Mouse (Mus musculus): ENCODE measurements around the gene Myom3.
"Not testable (repeated sequence)": the region's sequence is repeated elsewhere in the genome, so short reads cannot be mapped to it uniquely, and the experiment has no call there.

Gene Myom3

DNA sequence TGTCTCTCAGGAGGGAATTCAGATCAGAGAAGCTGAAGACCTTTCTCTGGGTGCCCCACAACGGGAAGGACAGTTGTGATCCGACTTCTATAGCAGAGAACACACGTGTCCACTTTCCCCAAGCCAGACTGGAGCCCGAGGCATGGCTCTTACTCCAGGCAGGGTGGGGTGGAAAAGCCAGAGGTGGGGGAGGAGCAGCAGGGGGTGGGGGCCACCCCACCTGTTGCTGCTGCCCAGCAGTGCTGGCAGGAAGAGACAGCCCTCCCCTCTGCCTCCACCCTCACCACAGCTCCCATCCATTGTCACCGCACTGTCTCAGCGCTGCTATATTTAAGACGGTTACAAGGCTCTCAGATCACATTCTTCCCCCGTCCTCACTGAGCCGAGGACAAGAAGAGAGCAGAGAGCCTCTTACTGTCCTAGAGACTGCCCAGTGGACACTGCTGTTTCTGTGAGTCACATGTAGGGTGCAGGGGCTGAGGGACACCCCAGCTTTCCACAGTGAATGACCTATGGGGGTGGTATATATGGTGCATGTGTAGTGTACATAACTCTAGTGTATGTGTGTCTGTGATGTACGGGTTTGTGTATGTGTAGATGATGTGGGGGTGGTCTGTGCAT is at the start of gene Myom3:
TSS of gene Myom3 (plus strand) at position 360 of the 621 bp plus-strand sequence.
- CTCF ChIA-PET, result no interaction called here

- CTCF ChIA-PET, result interaction anchor here (0.7 kb wide), 1 partner anchor 43 kb away, joined by 11 read pairs; no protein-coding TSS in a partner anchor
Observed at GRCm38 (mm10) chr4:135710392-135710791, 49.1 kb upstream of the Myom3 start.

DNA sequence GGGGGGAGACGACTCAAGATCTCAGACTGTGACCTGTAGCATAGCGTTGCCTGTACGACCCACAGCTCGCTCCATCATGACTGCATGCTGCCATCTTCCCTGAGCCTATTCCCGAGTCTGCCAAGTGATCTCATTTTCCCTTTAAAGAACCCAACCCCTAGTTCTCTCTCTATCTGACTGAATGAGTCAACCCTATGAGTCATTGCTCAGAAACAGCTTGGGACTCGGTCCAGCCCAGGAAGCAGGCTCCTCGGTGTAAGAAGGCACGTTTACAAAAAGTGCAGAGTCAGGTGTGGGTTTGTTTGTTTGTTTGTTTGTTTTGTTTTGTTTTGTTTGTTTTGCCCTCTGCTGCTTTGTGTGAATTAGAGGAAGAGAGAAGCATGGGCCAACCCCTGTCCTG is 44.7 kb upstream of the Myom3 start:
- CTCF ChIA-PET, result no interaction called here

GRCm38 (mm10) chr4:135716438-135716837 is 43.1 kb upstream of the Myom3 start:
- CTCF ChIA-PET, result not testable (repeated sequence)

DNA sequence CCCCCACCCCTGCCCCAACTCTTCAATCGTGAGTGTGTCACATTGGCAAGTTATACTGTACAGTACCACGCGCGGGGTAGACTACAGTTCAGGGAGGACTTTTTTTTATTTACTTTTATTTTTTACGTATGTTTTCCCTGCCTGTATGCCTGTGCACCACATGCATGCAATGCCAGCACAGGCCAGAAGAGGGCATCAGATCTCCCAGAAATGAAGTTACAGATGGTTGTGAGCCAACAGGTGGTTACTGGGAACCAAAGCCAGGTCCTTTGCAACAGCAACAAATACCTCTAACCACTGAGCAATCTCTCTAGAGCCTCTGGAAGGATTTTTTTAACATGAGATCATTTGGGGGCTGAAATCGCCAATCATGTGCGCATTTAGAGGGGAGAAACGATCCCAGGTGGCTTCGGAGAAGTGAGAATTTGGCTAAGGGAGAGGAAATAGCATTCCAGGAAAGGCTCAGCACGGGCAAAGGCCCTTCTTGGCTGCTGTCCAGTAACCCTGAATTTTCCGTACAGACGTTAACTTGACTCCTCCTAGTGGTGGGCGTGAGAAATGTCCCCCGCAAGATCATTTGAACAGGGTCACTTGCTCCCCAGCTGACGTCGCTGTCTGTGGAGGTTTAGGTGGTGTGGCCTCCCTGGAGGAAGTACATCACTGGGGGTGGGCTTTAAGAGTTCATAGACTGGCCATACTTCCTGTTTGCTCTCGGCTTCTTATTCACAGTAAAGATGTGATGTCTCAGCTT is 36.8 kb upstream of the Myom3 start:
- CTCF ChIA-PET, result no interaction called here

DNA sequence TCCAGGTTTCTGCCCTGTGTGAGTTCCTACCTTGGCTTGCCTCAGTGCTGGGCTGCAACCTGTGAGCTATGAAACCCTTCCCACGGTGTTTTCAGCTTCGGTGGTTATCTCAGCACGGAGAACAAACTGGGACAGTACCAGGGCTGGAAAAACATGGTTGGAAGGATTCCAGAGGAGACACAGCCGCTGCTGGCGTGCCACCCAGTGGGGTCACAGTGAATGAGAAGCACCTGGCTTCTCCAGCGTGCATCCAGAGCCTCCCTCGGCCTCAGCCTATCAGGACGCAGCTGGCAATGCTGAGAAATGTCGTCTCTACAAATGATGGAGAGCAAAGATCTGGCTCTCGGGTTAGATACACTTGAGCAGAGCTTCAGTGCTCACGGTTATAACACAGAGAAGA is 33.1 kb upstream of the Myom3 start:
- CTCF ChIA-PET, result no interaction called here

- CTCF ChIA-PET, result no interaction called here
Observed at GRCm38 (mm10) chr4:135727817-135728216, 31.7 kb upstream of the Myom3 start, which contains the start of gene Il22ra1. Il22ra1 (plus strand) TSS chr4:135728172.

GRCm38 (mm10) chr4:135730204-135730603 is 29.3 kb upstream of the Myom3 start:
- CTCF ChIA-PET, result no interaction called here

GRCm38 (mm10) chr4:135730951-135731350 is 28.6 kb upstream of the Myom3 start:
- CTCF ChIA-PET, result no interaction called here

- CTCF ChIA-PET, result no interaction called here
Observed at GRCm38 (mm10) chr4:135733901-135734300, 25.6 kb upstream of the Myom3 start.

GRCm38 (mm10) chr4:135736903-135737302 is 22.6 kb upstream of the Myom3 start:
- CTCF ChIA-PET, result no interaction called here

GRCm38 (mm10) chr4:135738237-135738636 is 21.3 kb upstream of the Myom3 start:
- CTCF ChIA-PET, result no interaction called here

DNA sequence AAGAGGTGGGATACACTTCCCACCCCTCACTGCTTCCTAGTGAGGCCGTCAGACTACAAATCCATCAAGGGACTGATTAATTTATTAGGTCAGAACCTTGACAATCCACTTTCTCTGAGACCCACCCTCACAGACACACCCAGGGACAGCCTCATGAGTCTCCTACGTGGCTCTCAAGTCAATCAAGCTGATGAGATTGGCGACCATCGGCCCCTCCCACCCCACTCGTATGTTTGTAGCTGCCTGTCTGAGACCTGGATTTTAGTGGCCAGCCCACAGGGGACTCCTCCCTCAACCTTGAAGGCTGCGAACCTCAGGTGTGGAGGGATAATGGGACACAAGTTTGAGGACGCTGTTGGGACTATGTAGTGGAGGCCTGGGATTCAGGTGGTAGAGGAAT is 20.4 kb upstream of the Myom3 start:
- CTCF ChIA-PET, result no interaction called here

DNA sequence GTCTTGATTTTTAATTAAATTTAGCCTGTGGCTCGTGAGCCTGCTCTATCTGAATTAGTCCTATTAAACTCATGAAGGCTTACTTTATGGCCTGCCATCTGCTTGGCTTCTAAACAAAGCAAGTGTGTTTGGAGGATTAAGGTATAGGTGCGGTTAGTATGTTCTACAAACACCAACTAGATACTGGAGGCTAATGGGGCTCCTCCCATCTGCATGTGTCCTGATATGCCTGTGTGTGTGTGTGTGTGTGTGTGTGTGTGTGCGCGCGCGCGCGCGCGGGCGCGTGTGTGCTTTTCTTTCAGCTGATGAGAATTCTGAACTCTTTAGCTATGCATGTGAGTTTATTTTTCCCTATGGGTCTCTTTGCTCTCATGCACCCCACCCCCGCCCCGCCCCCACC is 19.8 kb upstream of the Myom3 start:
- CTCF ChIA-PET, result no interaction called here

DNA sequence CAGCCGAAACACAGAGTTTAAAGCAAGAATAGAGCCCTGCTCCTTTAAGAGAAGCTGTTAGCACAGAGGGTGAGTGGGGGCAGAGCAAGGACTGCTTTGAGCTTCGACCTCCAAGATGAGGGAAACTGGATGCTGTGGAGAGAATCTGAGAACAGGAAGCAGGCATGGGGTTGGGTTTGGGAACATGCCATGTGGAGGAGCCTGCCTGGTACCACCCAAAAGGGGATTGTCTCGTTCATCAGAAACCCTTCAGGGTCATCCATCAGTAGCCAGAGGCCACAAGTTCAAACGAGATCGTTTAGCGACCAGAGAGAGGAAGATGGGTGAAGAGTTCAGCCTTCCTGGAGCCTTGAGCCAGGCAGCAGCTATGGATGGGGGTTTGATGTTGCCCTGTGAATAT is 16.0 kb upstream of the Myom3 start:
- CTCF ChIA-PET, result no interaction called here

DNA sequence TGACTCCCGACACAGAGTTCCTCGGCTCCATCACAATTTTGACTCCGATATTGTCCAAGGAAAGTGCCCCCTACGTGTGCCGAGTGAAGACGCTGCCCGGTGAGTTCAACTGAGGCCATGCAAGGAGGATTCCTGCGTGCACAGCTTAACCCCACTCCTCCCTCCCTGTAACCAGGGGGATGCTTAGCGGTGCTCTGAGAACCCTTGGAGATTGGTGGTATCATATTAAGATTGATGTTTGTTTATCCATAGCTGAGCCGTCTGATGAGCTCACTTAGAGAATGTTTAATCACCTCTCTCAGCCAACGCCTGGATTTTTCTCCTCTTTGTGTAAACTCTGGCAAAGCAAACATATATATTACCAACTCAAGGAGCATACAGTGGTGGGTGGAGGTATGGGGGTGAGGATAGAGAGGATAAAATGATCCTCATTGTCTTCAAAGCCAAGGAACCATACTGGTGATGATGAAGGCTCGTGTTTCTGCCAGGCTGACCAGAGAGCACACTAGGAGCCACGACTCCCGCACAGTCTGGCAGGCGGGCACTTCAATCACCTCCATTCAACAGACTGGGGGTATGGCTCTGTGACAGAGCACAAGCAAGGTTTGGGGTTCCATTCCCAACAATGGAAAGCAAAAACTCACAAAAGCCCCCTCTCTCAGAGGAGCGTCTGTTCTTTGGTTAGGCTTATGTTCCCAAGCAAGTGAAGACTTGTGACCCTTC is 14.6 kb upstream of the Myom3 start:
- CTCF ChIA-PET, result no interaction called here

DNA sequence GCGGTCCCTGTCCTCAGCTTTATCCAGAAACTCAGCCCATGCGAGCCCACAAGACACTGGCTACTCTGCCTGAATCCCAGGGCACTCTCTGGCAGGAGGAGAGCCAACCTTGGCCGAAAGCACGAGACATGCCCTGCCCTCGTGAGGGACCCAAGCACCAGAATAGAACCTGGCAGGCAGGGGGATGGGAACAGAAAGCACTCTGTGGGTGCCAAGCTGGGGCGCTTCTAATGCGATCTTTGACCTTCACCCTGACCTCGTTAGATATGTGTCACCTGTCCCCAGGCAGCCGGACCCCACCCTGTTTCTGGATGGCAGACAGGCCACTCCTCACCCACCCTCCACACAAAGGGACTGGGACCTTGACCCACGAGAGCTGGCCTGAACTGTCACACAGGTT is 13.9 kb upstream of the Myom3 start:
- CTCF ChIA-PET, result interaction anchor here (0.8 kb wide), 1 partner anchor 162 kb away, joined by 5 read pairs; no protein-coding TSS in a partner anchor

DNA sequence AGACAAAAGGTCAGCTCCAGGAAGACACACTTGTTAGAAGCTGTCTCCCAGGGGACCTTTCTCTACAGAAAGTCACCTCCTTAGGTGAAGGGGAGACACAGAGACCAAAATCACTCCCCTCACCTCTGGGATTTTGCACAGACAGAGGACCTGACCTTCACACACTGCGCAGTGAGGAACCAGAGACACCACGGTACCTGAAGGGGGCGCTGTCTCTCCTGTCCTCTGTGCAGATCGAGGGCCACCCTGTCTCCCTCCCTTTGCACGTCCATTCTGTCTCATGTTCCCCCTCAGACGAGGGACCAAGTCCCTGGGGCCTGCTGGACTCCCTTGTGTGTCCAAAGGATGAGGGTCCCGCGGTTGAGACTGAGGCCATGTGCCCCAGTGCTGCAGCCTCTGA is 8.6 kb upstream of the Myom3 start:
- CTCF ChIA-PET, result no interaction called here

- CTCF ChIA-PET, result no interaction called here
Observed at GRCm38 (mm10) chr4:135752106-135752778, 7.3 kb upstream of the Myom3 start.

GRCm38 (mm10) chr4:135752779-135753164 is 6.7 kb upstream of the Myom3 start:
- CTCF ChIA-PET, result no interaction called here

- CTCF ChIA-PET, result no interaction called here
Observed at GRCm38 (mm10) chr4:135758331-135758730, 1.2 kb upstream of the Myom3 start.

DNA sequence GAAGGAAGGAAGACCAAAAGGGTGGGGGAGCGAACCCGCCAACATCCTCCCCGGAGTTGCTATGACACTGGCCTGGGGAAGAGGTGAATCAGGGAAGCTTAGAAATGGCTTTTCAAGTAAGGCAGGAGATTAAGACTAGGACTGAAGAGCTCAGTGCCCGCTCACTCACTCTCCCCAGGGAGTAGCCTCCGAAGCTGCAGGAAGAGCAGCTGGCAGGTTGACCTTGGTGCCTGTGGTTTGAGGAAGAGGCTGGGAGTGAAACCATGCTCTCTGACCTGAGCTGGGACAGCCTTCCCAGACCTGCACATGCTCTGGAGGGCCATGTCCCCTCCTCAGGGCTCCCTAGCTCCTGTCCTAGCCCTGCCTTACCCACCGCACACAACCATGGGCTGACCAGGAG is 690 bp upstream of the Myom3 start:
- CTCF ChIA-PET, result no interaction called here

DNA sequence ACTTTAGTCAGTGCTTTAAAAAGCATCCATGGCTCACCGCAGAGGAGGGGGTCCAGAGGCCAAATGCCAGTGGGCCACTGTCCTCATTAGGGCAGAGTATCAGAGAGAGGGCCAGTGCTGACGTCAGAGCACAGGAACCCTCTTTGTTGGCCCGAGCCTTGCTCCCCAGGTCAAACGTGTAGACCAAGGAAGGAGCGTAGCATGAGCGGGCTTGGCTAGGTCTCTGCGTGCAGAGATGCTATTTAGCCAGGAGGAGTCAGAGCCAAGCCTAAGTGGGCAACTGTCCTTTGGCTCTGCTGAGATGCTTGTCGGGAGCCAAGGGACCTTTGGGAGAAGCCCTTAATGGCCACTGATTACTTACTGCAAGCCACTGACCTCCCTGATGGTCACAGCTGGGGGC is 1.5 kb downstream of the Myom3 start:
- CTCF ChIA-PET, result no interaction called here

Data from spleen, embryonic (tissue).